In genomic region chr19:43890487-43890886, GRCm38 (mm10) we compare ENCODE assay signal across 13 mouse cellular contexts. TPM values are rescaled to one million over a fixed set of nuclear protein-coding genes. Genes with fewer than 3 reads are reported as not detected.
A peak's percentile ranks its signal among the peaks of the same experiment; 100 is the strongest.
DNase-seq lines count a peak whose midpoint lies in the region; ATAC-seq lines count a peak whose summit lies in the region.
"Had no signal": no experiment of that assay in that cellular context is flagged by ENCODE, and none has a peak within 500 bp of the region (broad histone marks: within the 10 kb centered on the region; RNA-seq: fewer than 3 reads in every experiment).

No protein-coding gene starts in this region.

- H3K27me3 ChIP-seq in lung, embryonic 15.5 days: no peaks in the 10 kb centered on the region
- no peaks in the 10 kb centered on the region for H3K27me3 ChIP-seq in limb, embryonic 13.5 days
- H3K27me3 ChIP-seq in stomach, embryonic 16.5 days (ENCODE audit: control insufficient read depth, insufficient read depth, low read length): no peaks in the 10 kb centered on the region
- H3K27me3 ChIP-seq: CH12.LX; heart, embryonic 12.5 days had no signal

- peak overlapping the region; percentile 20; the same call in 1 of the 2 replicates for H3K4me3 ChIP-seq in lung, embryonic 15.5 days
- peak overlapping the region; percentile 24 for H3K4me3 ChIP-seq in limb, embryonic 13.5 days
- H3K4me3 ChIP-seq in stomach, embryonic 16.5 days (replicated peaks; ENCODE audit: low read length): peak overlapping the region; percentile 48
- H3K4me3 ChIP-seq: heart, embryonic 12.5 days had no signal

- intact Hi-C loops in heart, postnatal 25 days (cut with DNase I): no loop called here

- no peaks in the 10 kb centered on the region for H3K9me3 ChIP-seq in lung, embryonic 15.5 days
- no peaks in the 10 kb centered on the region for H3K9me3 ChIP-seq in limb, embryonic 13.5 days
- no peaks in the 10 kb centered on the region for H3K9me3 ChIP-seq in stomach, embryonic 16.5 days (replicated peaks; ENCODE audit: control insufficient read depth, low read length)
- H3K9me3 ChIP-seq: forebrain, embryonic 10.5 days; heart, embryonic 12.5 days had no signal

- peak; percentile 58; the same call in 1 of the 2 replicates for ATAC-seq in lung, embryonic 15.5 days (ENCODE audit: borderline replicate concordance, extremely low read depth, low FRiP score, low TSS enrichment)
- no peak for ATAC-seq in limb, embryonic 13.5 days (ENCODE audit: low FRiP score, low read depth)
- peak; percentile 89 for ATAC-seq in stomach, embryonic 16.5 days (ENCODE audit: insufficient read depth, low FRiP score)
- ATAC-seq: midbrain, embryonic 16.5 days had no signal

- 39% methylated on average over 5 of the region's 5 CpGs for WGBS in lung, embryonic 15.5 days
- WGBS in limb, embryonic 13.5 days: 66% methylated on average over 5 of the region's 5 CpGs
- 48% methylated on average over 5 of the region's 5 CpGs for WGBS in stomach, embryonic 16.5 days

- peaks cover 20% of the 10 kb centered on the region for H3K4me1 ChIP-seq in lung, embryonic 15.5 days
- peaks cover 10% of the 10 kb centered on the region for H3K4me1 ChIP-seq in limb, embryonic 13.5 days
- H3K4me1 ChIP-seq in stomach, embryonic 16.5 days (ENCODE audit: control insufficient read depth, insufficient read depth, low read length): peaks cover 19% of the 10 kb centered on the region; the same call in 1 of the 2 replicates

- DNase-seq in lung, postnatal 10 days: no peak
- peak; percentile 72 for DNase-seq in kidney, adult 18-20 months
- no peak for DNase-seq in gastrocnemius, postnatal 25 days
- DNase-seq in heart, postnatal 25 days (ENCODE audit: low spot score): no peak
- DNase-seq in thymus, adult 18-20 months: no peak
- DNase-seq: cerebellum, adult 11-12 months had no signal

- peak overlapping the region; percentile 44 for H3K4me2 ChIP-seq in lung, embryonic 15.5 days
- peak overlapping the region; percentile 40; the same call in 1 of the 2 replicates for H3K4me2 ChIP-seq in limb, embryonic 13.5 days (replicated peaks)
- H3K4me2 ChIP-seq in stomach, embryonic 16.5 days (ENCODE audit: low read depth, low read length): peak overlapping the region; percentile 55
- H3K4me2 ChIP-seq: heart, embryonic 12.5 days had no signal

- no peak overlapping the region for H3K9ac ChIP-seq in lung, embryonic 15.5 days
- no peak overlapping the region for H3K9ac ChIP-seq in limb, embryonic 13.5 days
- peak overlapping the region; percentile 68 for H3K9ac ChIP-seq in stomach, embryonic 16.5 days (ENCODE audit: low read length)
- H3K9ac ChIP-seq: heart, embryonic 12.5 days had no signal

- H3K27ac ChIP-seq in lung, embryonic 15.5 days: peak overlapping the region; percentile 71
- no peak overlapping the region for H3K27ac ChIP-seq in limb, embryonic 13.5 days
- H3K27ac ChIP-seq in stomach, embryonic 16.5 days (ENCODE audit: low read length): peak overlapping the region; percentile 96

- no peaks in the 10 kb centered on the region for H3K36me3 ChIP-seq in lung, embryonic 15.5 days
- peaks cover 13% of the 10 kb centered on the region; the same call in 1 of the 2 replicates for H3K36me3 ChIP-seq in limb, embryonic 13.5 days
- H3K36me3 ChIP-seq in stomach, embryonic 16.5 days (ENCODE audit: control insufficient read depth, insufficient read depth, low read length): no peaks in the 10 kb centered on the region
- H3K36me3 ChIP-seq: forebrain, embryonic 10.5 days; heart, embryonic 12.5 days had no signal

RNA-seq across cellular contexts. Expression of gene Dnmbp, which starts 49.5 kb away (rescaled TPM):
- 22.2 and 22.4 TPM in 2 replicates for polyA plus RNA-seq in lung, embryonic 15.5 days (2015; fragmentation: Nextera tagmentation; extraction: Ambion mirVana)
- polyA plus RNA-seq in limb, embryonic 13.5 days (2015; fragmentation: Nextera tagmentation; extraction: Ambion mirVana): 26.7 and 27.3 TPM in 2 replicates
- polyA plus RNA-seq in stomach, embryonic 16.5 days (2015; fragmentation: Nextera tagmentation; extraction: Ambion mirVana): 25.8 and 27.5 TPM in 2 replicates
- 1 to 10 TPM; 7.9 to 10.0 TPM for total RNA-seq in gastrocnemius, postnatal 25 days (2021)
- 1 to 10 TPM; 8.2 to 9.8 TPM for total RNA-seq in heart, postnatal 25 days (2021)
